Mouse (Mus musculus) intestine, embryonic 16.5 days (tissue): ENCODE measurements around the gene Wnt10a. TPM values are rescaled to one million over a fixed set of nuclear protein-coding genes. Genes with fewer than 3 reads are reported as not detected.

Source experiments
- polyA plus RNA-seq: library from polyadenylated mRNA; unstranded; fragments of >200 nt; fragmentation: Nextera tagmentation; extraction: Ambion mirVana; gene quantifications from 2 replicates; pipeline ENCODE4 v1.2.1, GENCODE M21; 2015

Wnt10a gene
- polyA plus RNA-seq, 1 experiment from 2014 or later = 0.05 TPM

Other genes with a start within 250 kb of the Wnt10a start
- 0.10 and 0.29 TPM in 2 replicates for gene Plcd4, start 248.6 kb upstream of the Wnt10a start, polyA plus RNA-seq
- 20.3 and 20.9 TPM in 2 replicates for gene Usp37, start 247.2 kb upstream of the Wnt10a start, polyA plus RNA-seq
- 3.5 and 3.6 TPM in 2 replicates for gene Zfp142, start 203.3 kb upstream of the Wnt10a start, polyA plus RNA-seq
- gene Bcs1l, start 203.2 kb upstream of the Wnt10a start, polyA plus RNA-seq = 21.5 and 23.3 TPM in 2 replicates
- 26.3 and 28.2 TPM in 2 replicates for gene Rnf25, start 190.1 kb upstream of the Wnt10a start, polyA plus RNA-seq
- gene Stk36, start 190.1 kb upstream of the Wnt10a start, polyA plus RNA-seq = 3.0 and 3.3 TPM in 2 replicates
- gene Ttll4, start 129.8 kb upstream of the Wnt10a start, polyA plus RNA-seq = 6.9 and 7.1 TPM in 2 replicates
- gene Cyp27a1, start 77.9 kb upstream of the Wnt10a start, polyA plus RNA-seq = 7.6 and 8.0 TPM in 2 replicates
- gene Prkag3, start 42.3 kb upstream of the Wnt10a start, polyA plus RNA-seq = 0.15 and 0.17 TPM in 2 replicates
- 0.22 and 0.49 TPM in 2 replicates for gene Wnt6, start 19.6 kb upstream of the Wnt10a start, polyA plus RNA-seq
- gene Cdk5r2, start 63.4 kb downstream of the Wnt10a start, polyA plus RNA-seq = 0.07 and 0.18 TPM in 2 replicates
- 0.95 and 1.5 TPM in 2 replicates for gene Fev, start 93.9 kb downstream of the Wnt10a start, polyA plus RNA-seq
- gene Cryba2, start 101.6 kb downstream of the Wnt10a start, polyA plus RNA-seq = 1.5 and 2.4 TPM in 2 replicates
- gene Cfap65, start 144.1 kb downstream of the Wnt10a start, polyA plus RNA-seq = 0.07 and 0.16 TPM in 2 replicates
- 25.3 and 27.9 TPM in 2 replicates for gene Ihh, start 160.2 kb downstream of the Wnt10a start, polyA plus RNA-seq